16 mouse cellular contexts compared by ENCODE assay signal in the genomic region with DNA sequence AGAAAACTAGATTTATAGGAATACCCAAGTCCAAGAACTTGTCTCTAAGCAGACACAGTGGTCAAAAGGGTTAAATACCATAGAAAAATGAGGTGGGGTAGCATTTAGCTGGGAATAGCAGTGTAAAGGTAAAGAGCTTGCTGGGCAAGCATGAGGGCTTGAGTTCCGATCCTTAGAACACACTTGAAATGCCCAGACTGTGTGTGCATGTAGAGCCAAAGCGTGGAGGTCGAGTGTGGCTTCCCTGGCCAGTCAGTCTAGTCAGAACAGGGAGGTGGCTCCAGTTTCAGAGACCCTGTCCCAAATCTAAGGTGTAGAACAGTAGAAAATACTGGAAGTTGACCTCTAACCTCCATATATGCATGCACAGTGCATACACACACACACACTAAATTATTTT.
"Had no signal": no experiment of that assay in that cellular context is flagged by ENCODE, and none has a peak within 500 bp of the region (broad histone marks: within the 10 kb centered on the region; RNA-seq: fewer than 3 reads in every experiment).

No protein-coding gene starts in this region.

- H3K4me3 ChIP-seq: neural tube, embryonic 13.5 days; neural tube, embryonic 15.5 days; stomach, embryonic 15.5 days had no signal

- H3K4me2 ChIP-seq: neural tube, embryonic 13.5 days; neural tube, embryonic 15.5 days; stomach, embryonic 15.5 days had no signal

- H3K27me3 ChIP-seq: neural tube, embryonic 13.5 days; neural tube, embryonic 15.5 days; stomach, embryonic 15.5 days had no signal

- H3K9ac ChIP-seq: neural tube, embryonic 13.5 days; neural tube, embryonic 15.5 days; stomach, embryonic 15.5 days had no signal

- H3K36me3 ChIP-seq: neural tube, embryonic 13.5 days; neural tube, embryonic 15.5 days; stomach, embryonic 15.5 days had no signal

- H3K9me3 ChIP-seq: neural tube, embryonic 13.5 days; neural tube, embryonic 15.5 days; stomach, embryonic 15.5 days had no signal

- H3K27ac ChIP-seq: neural tube, embryonic 13.5 days; neural tube, embryonic 15.5 days; stomach, embryonic 15.5 days; stomach, postnatal 0 days had no signal

- DNase-seq: retina, postnatal 1 day; right cerebral cortex, adult 18-20 months; right cerebral cortex, postnatal 14 days; right cerebral cortex, postnatal 25 days; right cerebral cortex, postnatal 4 days; spleen, adult 18-20 months; thymus, adult 18-20 months; thymus, adult 2 months; thymus, postnatal 14 days; thymus, postnatal 25 days; thymus, postnatal 36 days; thymus, postnatal 4 days had no signal

- H3K4me1 ChIP-seq: neural tube, embryonic 13.5 days; neural tube, embryonic 15.5 days; stomach, embryonic 15.5 days had no signal
